ENCODE assay signal across 8 mouse cellular contexts in genomic region chr5:20881915-20882800, GRCm38 (mm10). TPM values are rescaled to one million over a fixed set of nuclear protein-coding genes. Genes with fewer than 3 reads are reported as not detected.
DNase-seq lines count a peak whose midpoint lies in the region; ATAC-seq lines count a peak whose summit lies in the region.

Phtf2 (minus strand) TSS chr5:20882124.
Tmem60 (plus strand) TSS chr5:20882191.

- peak; percentile 100 for ATAC-seq in hindbrain, embryonic 12.5 days (ENCODE audit: low FRiP score)

- H3K9me3 ChIP-seq in hindbrain, embryonic 12.5 days (replicated peaks): no peaks in the 10 kb centered on the region

- H3K4me3 ChIP-seq in hindbrain, embryonic 12.5 days: peak within 1 kb of the TSS; percentile 89

- WGBS in hindbrain, embryonic 12.5 days: under 1% methylated on average over 79 of the region's 94 CpGs

- peak; percentile 99 for DNase-seq in NIH3T3 (ENCODE audit: low read depth)
- DNase-seq in cerebellum, postnatal 10 days: peak; percentile 98 to 100
- peak; percentile 97 to 98 for DNase-seq in frontal cortex, postnatal 10 days (ENCODE audit: low spot score in 2 of 2)
- DNase-seq in layer of hippocampus, postnatal 14 days (ENCODE audit: low spot score in 2 of 2): peak; percentile 95 to 98
- DNase-seq in lung, postnatal 14 days: peak; percentile 98
- DNase-seq in retina, adult 2 months (ENCODE audit: low read depth, low spot score): peak; percentile 92
- peak; percentile 99 to 100 for DNase-seq in thymus, postnatal 36 days

- H3K27me3 ChIP-seq in hindbrain, embryonic 12.5 days: no peaks in the 10 kb centered on the region

- H3K27ac ChIP-seq in hindbrain, embryonic 12.5 days: peak within 1 kb of the TSS; percentile 96

- peaks cover 15% of the 10 kb centered on the region for H3K4me1 ChIP-seq in hindbrain, embryonic 12.5 days

- H3K4me2 ChIP-seq in hindbrain, embryonic 12.5 days (replicated peaks): peak within 1 kb of the TSS; percentile 61

- H3K9ac ChIP-seq in hindbrain, embryonic 12.5 days: peak within 1 kb of the TSS; percentile 92

- peaks cover 5% of the 10 kb centered on the region; the same call in 1 of the 2 replicates for H3K36me3 ChIP-seq in hindbrain, embryonic 12.5 days

RNA-seq across cellular contexts. Expression of gene Phtf2, which starts in this region (rescaled TPM):
- 24.1 and 25.0 TPM in 2 replicates for polyA plus RNA-seq in hindbrain, embryonic 12.5 days (2016; fragmentation: Nextera tagmentation; extraction: Ambion mirVana)
- 10 to 100 TPM; 15.6 to 16.6 TPM for total RNA-seq in layer of hippocampus, postnatal 14 days (2021)

RNA-seq across cellular contexts. Expression of gene Tmem60, which starts in this region (rescaled TPM):
- polyA plus RNA-seq in hindbrain, embryonic 12.5 days (2016; fragmentation: Nextera tagmentation; extraction: Ambion mirVana): 48.4 and 55.6 TPM in 2 replicates
- total RNA-seq in layer of hippocampus, postnatal 14 days (2021): 10 to 100 TPM; 21.1 to 24.0 TPM

Comparison
In these comparisons a context has a peak if more than half of its experiments do, and no peak if none do; other contexts are left out.
1. Peak in every context shown above with its lines: DNase-seq, ATAC-seq, H3K4me3 ChIP-seq and H3K27ac ChIP-seq.